Mouse (Mus musculus): ENCODE data around the gene Bpnt1.

Gene Bpnt1

GRCm38 (mm10) chr1:185405921-185406320 is 74.0 kb downstream of the Bpnt1 start:
- DNase-seq (ENCODE audit: low spot score) = no peak
